Mouse (Mus musculus): ENCODE results near the gene Rasgrf2.

The Rasgrf2 gene

GRCm38 (mm10) chr13:91940113-91940512, 191.3 kb downstream of the Rasgrf2 start:
- no peak for DNase-seq

GRCm38 (mm10) chr13:91938826-91939225, 192.6 kb downstream of the Rasgrf2 start:
- DNase-seq: no peak

GRCm38 (mm10) chr13:91937232-91937631, 194.2 kb downstream of the Rasgrf2 start:
- DNase-seq: no peak

- no peak for DNase-seq
Measured at GRCm38 (mm10) chr13:91932122-91932521, 199.3 kb downstream of the Rasgrf2 start.

- DNase-seq: no peak
Measured at GRCm38 (mm10) chr13:91929943-91930726, 201.3 kb downstream of the Rasgrf2 start.

GRCm38 (mm10) chr13:91928605-91929389, 202.7 kb downstream of the Rasgrf2 start:
- DNase-seq: no peak

GRCm38 (mm10) chr13:91921010-91921409, 210.4 kb downstream of the Rasgrf2 start:
- DNase-seq: no peak

GRCm38 (mm10) chr13:91918764-91919163, 212.7 kb downstream of the Rasgrf2 start:
- no peak for DNase-seq

- no peak for DNase-seq
Measured at GRCm38 (mm10) chr13:91917835-91918234, 213.6 kb downstream of the Rasgrf2 start.

GRCm38 (mm10) chr13:91916308-91916707, 215.1 kb downstream of the Rasgrf2 start:
- DNase-seq: no peak

- DNase-seq: no peak
Measured at GRCm38 (mm10) chr13:91915582-91916239, 215.7 kb downstream of the Rasgrf2 start.

GRCm38 (mm10) chr13:91915192-91915581, 216.3 kb downstream of the Rasgrf2 start:
- DNase-seq: no peak

GRCm38 (mm10) chr13:91911652-91912051, 219.8 kb downstream of the Rasgrf2 start:
- no peak for DNase-seq

GRCm38 (mm10) chr13:91911211-91911610, 220.2 kb downstream of the Rasgrf2 start:
- peak; percentile 9 for DNase-seq

- DNase-seq: peak; percentile 86
Measured at GRCm38 (mm10) chr13:91908202-91908980, 223.1 kb downstream of the Rasgrf2 start.

- DNase-seq: no peak
Measured at GRCm38 (mm10) chr13:91906338-91906737, 225.1 kb downstream of the Rasgrf2 start.

GRCm38 (mm10) chr13:91896476-91896875, 235.0 kb downstream of the Rasgrf2 start:
- no peak for DNase-seq

- DNase-seq: no peak
Measured at GRCm38 (mm10) chr13:91893132-91893531, 238.3 kb downstream of the Rasgrf2 start.

GRCm38 (mm10) chr13:91890031-91890619, 241.3 kb downstream of the Rasgrf2 start:
- no peak for DNase-seq

GRCm38 (mm10) chr13:91884714-91885386, 246.6 kb downstream of the Rasgrf2 start:
- DNase-seq: no peak

- DNase-seq: peak; percentile 42
Measured at GRCm38 (mm10) chr13:91881837-91882480, 249.5 kb downstream of the Rasgrf2 start.

All from kidney, postnatal 14 days (tissue).